Mouse (Mus musculus): ENCODE data around the gene Gm7137.

GRCm38 (mm10) chr10:77815514-77815913 lies 27.5 kb upstream of the Gm7137 start:
- TF ChIP-seq POLR2A (IDR thresholded peaks at IDR 0.05; ENCODE audit: borderline replicate concordance, low read depth, low read length) (no peak), CTCF (IDR thresholded peaks at IDR 0.05; ENCODE audit: low read depth, low read length) (peak; percentile 50; the same call in 1 of the 2 replicates)

Measured in bone marrow macrophage, adult 2 months (primary cell).